Mouse (Mus musculus): Measurements from ENCODE around the gene Mid1ip1.

DNA sequence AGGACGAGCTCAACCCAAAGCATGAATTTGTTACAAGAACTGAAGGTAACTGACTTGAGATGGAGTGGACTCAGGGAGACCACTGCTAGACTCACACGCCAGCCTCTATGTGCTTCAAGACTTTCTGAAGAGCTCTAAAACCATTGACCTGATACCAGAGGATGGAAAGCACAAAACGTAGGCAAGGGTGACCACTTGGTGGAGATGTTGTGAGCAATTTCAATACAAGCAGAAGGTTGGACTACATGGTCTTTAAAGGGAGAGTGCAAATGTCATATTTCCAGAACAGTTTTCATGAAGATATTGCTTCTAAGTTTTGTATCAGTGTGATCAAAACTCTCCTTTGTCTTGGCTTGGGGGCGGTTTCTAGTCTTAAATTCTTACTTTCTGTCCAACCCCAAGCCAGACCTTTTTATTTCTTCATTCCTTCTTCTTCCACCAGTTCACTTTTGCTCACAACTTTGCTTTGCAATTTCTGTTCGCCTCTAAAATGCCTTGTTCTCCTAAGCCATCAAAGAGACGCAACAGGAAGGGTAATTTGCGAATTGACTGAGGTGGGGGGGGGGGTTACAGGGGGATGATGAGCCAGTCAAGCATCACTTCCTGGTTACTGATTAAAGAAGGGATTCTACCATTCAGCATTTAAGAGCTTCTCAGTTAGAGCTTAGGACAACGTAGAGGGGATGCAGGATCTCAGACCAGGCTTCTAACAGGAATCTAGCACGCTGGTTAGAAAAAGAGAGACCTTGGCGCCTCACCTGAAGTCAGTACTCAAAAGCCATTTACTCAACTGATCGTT is 775 bp upstream of the Mid1ip1 start:
- TF ChIP-seq POLR2A (IDR thresholded peaks at IDR 0.05; ENCODE audit: low read depth, low read length) (no peak), CTCF (conservative IDR thresholded peaks at IDR 0.05 in 1 of 2, IDR thresholded peaks at IDR 0.05 in 1 of 2; ENCODE audit: low read depth in 2 of 2, low read length in 2 of 2) (peak in 1 of 2 experiments; percentile 44; a peak in 2 of 4 replicates), HCFC1 (IDR thresholded peaks at IDR 0.05; ENCODE audit: low read depth, low read length) (no peak; the same call in 1 of the 2 replicates), SMC3 (IDR thresholded peaks at IDR 0.05; ENCODE audit: low read depth, low read length) (peak; percentile 21; the same call in 1 of the 2 replicates), EP300 (IDR thresholded peaks at IDR 0.05; ENCODE audit: low read length) (no peak), BHLHE40 (IDR thresholded peaks at IDR 0.05; ENCODE audit: low read depth, low read length) (no peak), MAX (IDR thresholded peaks at IDR 0.05; ENCODE audit: low read length) (no peak), GABPA (IDR thresholded peaks at IDR 0.05; ENCODE audit: insufficient replicate concordance, low read depth, low read length) (no peak)

Data from CH12.LX (cell line).